Mouse (Mus musculus) forebrain, embryonic 12.5 days (tissue): ENCODE results near the gene AI661453. TPM values are rescaled to one million over a fixed set of nuclear protein-coding genes. Genes with fewer than 3 reads are reported as not detected.

Experiments
- ATAC-seq: fragments of 200-750 bp; cut with Nextera tagmentation; 2 replicates; pipeline ENCODE4 v1.8.0; 2017; ENCODE audit warnings: moderate TSS enrichment; ENCODE audit not compliant: low FRiP score
- H3K27ac ChIP-seq: fragments of 300-500 bp; sonication (generic); 2 replicates; pipeline ENCODE4 v1.5.1; 2016; ENCODE audit warnings: mild to moderate bottlenecking
- H3K27me3 ChIP-seq: fragments of 300-500 bp; sonication (generic); 2 replicates; pipeline ENCODE4 v1.6.1; 2016; ENCODE audit warnings: mild to moderate bottlenecking
- H3K36me3 ChIP-seq: fragments of 300-500 bp; sonication (generic); replicated peaks from 2 replicates; pipeline ENCODE4 v1.6.1; 2016; ENCODE audit warnings: mild to moderate bottlenecking
- H3K4me1 ChIP-seq: fragments of 300-500 bp; sonication (generic); 2 replicates; pipeline ENCODE4 v1.6.1; 2016
- H3K4me2 ChIP-seq: fragments of 300-500 bp; sonication (generic); 2 replicates; pipeline ENCODE4 v1.6.1; 2016; ENCODE audit warnings: mild to moderate bottlenecking, moderate library complexity
- H3K4me3 ChIP-seq: fragments of 300-500 bp; sonication (generic); replicated peaks from 2 replicates; pipeline ENCODE4 v1.5.1; 2016; ENCODE audit warnings: mild to moderate bottlenecking
- H3K9ac ChIP-seq: fragments of 300-500 bp; sonication (generic); 2 replicates; pipeline ENCODE4 v1.6.1; 2016; ENCODE audit warnings: mild to moderate bottlenecking
- H3K9me3 ChIP-seq: fragments of 300-500 bp; sonication (generic); 2 replicates; pipeline ENCODE4 v1.6.1; 2016
- WGBS: fragments of 180-500 bp; shearing (Covaris S2); methylation state at CpG from one replicate; pipeline ENCODE4 v1.1.7; 2016; 5-methylcytosine and 5-hydroxymethylcytosine counted together
- polyA plus RNA-seq: library from polyadenylated mRNA; unstranded; fragments of >200 nt; fragmentation: Nextera tagmentation; extraction: Ambion mirVana; gene quantifications from 2 replicates; pipeline ENCODE4 v1.2.1, GENCODE M21; 2016

The AI661453 gene
- polyA plus RNA-seq, 1 experiment from 2014 or later: 0.13 TPM

DNA sequence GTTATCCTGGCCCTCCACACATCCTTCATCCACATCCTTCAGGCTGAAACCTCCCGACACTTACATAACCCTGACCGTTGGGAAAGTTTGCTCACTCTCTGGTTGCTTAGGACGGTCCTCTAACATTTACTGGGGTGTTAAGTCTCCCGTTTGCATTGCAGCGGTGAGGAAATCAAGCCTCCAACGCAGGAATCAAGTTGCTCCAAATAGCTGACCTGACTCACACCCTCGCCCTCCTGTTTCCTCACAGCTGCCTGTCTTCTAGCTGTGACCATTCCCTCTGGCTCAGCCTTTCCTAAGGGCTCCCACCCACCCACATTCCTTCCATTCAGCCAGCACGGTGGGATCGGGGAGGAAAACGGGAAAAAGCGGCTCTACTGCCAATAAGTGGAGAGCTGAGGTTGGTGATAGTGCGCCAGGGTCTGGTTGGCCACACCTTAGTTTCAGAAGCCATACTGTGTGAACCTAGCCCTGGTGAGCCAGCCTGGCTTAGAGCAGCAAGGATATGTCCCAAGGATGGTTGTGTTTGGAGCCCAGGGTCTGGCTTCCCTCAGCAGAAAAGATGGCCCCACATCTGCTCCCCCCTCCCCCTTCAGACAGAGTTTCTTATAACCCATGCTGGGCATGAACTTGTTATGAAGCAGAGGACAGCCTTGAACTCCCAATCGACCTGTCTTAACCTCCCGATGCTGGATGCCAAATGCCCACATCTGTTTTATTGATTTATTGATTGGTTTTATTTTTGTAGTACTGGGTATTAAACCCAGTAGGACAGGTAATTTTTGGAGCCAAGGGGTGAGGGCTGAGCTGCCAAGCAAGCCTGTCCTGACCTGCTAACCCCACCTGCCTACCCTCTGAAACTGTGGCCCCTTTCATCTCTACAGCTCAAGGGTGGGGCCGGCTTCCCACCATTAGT lies 36.3 kb downstream of the AI661453 start:
- H3K27ac ChIP-seq: no peak overlapping the region
- WGBS: 61% methylated on average over 15 of the region's 15 CpGs
- H3K9me3 ChIP-seq: no peaks in the 10 kb centered on the region
- no peak overlapping the region for H3K4me3 ChIP-seq
- H3K27me3 ChIP-seq: peaks cover 33% of the 10 kb centered on the region
- H3K9ac ChIP-seq: no peak overlapping the region
- H3K36me3 ChIP-seq: no peaks in the 10 kb centered on the region
- H3K4me1 ChIP-seq: peaks cover 15% of the 10 kb centered on the region
- no peak for ATAC-seq
- no peak overlapping the region for H3K4me2 ChIP-seq

DNA sequence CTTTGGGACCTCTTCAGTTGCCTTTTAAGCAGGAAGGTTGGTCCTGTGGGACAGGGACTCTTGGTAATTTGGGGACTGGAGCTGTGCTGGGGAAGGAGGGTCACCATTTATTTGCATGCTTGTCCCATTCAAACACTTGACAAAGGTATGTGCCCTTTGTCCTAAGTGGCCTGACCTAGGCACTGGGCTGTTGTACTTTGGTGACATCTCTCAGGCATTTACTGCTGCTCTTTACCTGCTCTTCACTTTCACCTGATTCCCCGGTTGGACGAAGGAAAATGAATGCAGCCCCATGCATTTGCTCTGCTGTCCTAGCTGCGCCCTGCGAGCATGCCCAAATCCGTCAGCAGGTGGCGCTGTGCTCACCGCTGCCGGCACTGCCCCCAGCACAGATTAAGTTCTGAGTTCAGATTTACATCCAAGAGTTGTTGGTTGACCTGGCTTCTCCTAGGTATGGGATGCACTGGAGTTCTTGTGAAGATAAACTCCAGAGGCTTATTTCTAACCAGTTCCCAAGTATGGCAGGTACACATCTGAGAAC lies 37.1 kb downstream of the AI661453 start:
- Histone ChIP-seq H3K9ac (no peak overlapping the region), H3K4me3 (no peak overlapping the region), H3K36me3 (no peaks in the 10 kb centered on the region), H3K4me2 (no peak overlapping the region), H3K27ac (no peak overlapping the region), H3K9me3 (no peaks in the 10 kb centered on the region), H3K4me1 (peaks cover 7% of the 10 kb centered on the region), H3K27me3 (peaks cover 25% of the 10 kb centered on the region)
- 17% methylated on average over 8 of the region's 8 CpGs for WGBS
- no peak for ATAC-seq

DNA sequence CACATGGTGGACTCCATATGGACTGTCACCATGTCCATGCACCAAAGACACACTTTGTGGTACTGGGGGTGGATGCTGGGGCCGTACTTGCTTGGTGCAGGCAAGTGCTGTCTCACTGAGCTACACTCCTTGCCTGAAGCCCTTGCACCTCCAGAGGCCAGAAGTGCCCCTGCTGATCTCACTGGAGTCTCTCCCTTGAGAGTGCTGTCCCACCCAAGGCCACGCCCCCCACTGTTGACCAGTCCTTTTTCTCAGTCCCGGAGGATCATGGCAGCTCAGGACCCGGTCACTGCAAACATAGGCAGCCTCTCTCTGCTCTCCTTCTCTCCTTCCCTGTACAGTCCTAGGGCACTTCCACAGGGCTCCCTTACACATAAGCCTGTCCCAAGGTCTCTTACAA lies 37.8 kb downstream of the AI661453 start:
- peaks cover 5% of the 10 kb centered on the region; the same call in 1 of the 2 replicates for H3K4me1 ChIP-seq
- no peak overlapping the region for H3K27ac ChIP-seq
- WGBS: 86% methylated on average over 4 of the region's 4 CpGs
- H3K36me3 ChIP-seq: no peaks in the 10 kb centered on the region
- H3K9ac ChIP-seq: no peak overlapping the region
- H3K4me3 ChIP-seq: no peak overlapping the region
- no peak for ATAC-seq
- peaks cover 17% of the 10 kb centered on the region for H3K27me3 ChIP-seq
- H3K9me3 ChIP-seq: no peaks in the 10 kb centered on the region
- no peak overlapping the region for H3K4me2 ChIP-seq

DNA sequence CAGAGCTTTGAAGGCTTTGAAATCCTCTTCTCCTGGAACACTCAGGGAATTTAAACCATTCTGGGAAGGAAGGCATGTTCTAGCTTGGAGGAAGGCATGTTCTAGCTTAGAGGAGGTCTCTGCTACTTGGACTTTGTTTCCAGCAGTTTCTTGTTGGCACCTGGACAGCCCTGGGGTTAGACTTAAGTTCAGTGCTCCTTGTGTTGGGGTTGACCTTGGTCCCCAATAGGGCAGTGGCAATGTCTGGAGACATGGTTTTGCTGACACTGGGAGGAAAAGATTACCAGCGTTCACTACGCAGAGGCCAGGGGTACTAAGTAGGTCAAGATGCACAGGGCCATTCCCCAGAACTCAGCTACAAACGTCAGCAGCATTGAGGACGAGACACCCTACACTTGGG lies 38.8 kb downstream of the AI661453 start:
- no peak overlapping the region for H3K4me2 ChIP-seq
- no peak overlapping the region for H3K4me3 ChIP-seq
- H3K9me3 ChIP-seq: no peaks in the 10 kb centered on the region
- H3K4me1 ChIP-seq: peaks cover 5% of the 10 kb centered on the region; the same call in 1 of the 2 replicates
- no peaks in the 10 kb centered on the region for H3K36me3 ChIP-seq
- no peak overlapping the region for H3K27ac ChIP-seq
- ATAC-seq: no peak
- H3K9ac ChIP-seq: no peak overlapping the region
- peaks cover 8% of the 10 kb centered on the region for H3K27me3 ChIP-seq
- 86% methylated on average over 4 of the region's 4 CpGs for WGBS

DNA sequence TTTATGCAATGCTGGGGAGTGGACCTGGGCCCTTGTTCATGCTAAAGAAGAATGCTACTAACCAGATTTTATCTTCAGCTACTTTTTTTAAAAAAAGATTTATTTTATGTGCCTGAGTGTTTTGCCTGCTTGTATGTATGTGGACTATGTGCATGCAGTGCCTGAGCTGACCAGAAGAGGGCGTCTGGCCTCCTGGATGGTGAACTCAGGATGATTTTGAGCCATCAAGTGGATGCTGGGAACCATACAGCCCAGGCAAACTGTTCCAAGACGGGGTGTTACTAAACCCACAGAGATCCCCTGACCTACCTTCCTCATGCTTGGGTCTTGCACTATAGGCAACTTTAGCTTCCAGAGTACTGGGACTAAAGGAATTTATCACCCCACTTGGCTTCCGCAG lies 39.3 kb downstream of the AI661453 start:
- no peaks in the 10 kb centered on the region for H3K9me3 ChIP-seq
- 63% methylated on average over 3 of the region's 3 CpGs for WGBS

DNA sequence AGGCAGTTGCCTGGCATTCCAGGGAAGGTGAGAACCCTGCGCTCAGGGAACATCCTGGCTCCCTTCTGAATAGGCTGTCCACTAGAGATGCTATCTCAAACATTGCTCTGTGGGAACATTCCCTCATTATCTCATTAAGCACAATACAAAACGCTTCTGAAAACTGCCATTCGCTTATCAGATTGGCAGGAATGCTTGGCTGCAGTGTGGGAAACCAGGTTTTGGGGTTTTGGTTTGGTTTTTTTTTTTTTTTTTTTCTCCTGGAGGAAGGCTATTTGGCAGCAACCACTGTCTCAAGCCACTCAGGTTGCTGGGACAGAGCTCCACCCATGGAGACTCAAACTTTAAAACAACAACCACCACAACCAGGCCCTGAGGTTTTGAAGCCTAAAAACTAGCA lies 43.5 kb downstream of the AI661453 start:
- H3K9me3 ChIP-seq: no peaks in the 10 kb centered on the region
- 75% methylated on average over 3 of the region's 3 CpGs for WGBS
- peaks cover under 1% of the 10 kb centered on the region; the same call in 1 of the 2 replicates for H3K4me1 ChIP-seq
- H3K27me3 ChIP-seq: no peaks in the 10 kb centered on the region
- H3K9ac ChIP-seq: no peak overlapping the region
- no peak overlapping the region for H3K27ac ChIP-seq
- no peak overlapping the region for H3K4me3 ChIP-seq
- no peaks in the 10 kb centered on the region for H3K36me3 ChIP-seq
- no peak overlapping the region for H3K4me2 ChIP-seq
- ATAC-seq: no peak

More for the DNA sequence above, 39.3 kb downstream of the AI661453 start:
- no peak overlapping the region for H3K4me3 ChIP-seq
- H3K27me3 ChIP-seq: peaks cover 4% of the 10 kb centered on the region; the same call in 1 of the 2 replicates
- no peak overlapping the region for H3K27ac ChIP-seq
- no peak overlapping the region for H3K9ac ChIP-seq
- H3K4me1 ChIP-seq: 0 out of 2 replicates have a peak, but pooled peaks cover 3% of the 10 kb centered on the region
- no peak for ATAC-seq
- H3K4me2 ChIP-seq: no peak overlapping the region
- no peaks in the 10 kb centered on the region for H3K36me3 ChIP-seq

DNA sequence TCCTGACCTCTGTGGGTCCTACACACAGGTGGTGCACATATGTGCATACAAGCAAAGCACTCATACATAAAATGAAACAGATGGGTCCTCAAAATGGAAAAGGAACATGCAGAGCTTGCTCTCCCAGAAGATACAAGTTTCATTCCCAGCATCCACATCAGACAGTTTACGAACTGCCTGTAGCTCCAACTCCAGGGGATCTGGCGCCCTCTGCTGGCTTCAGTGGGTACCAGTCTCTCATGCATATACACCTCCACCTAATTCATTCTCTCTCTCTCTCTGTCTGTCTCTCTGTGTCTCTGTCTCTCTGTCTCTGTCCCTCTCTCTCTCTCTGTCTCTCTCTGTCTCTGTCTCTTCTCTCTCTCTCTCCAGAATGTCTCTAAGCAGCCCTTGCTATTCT lies 46.0 kb downstream of the AI661453 start:
- no peaks in the 10 kb centered on the region for H3K9me3 ChIP-seq
- no peak overlapping the region for H3K4me3 ChIP-seq
- H3K36me3 ChIP-seq: no peaks in the 10 kb centered on the region
- H3K27ac ChIP-seq: no peak overlapping the region
- 43% methylated on average over 2 of the region's 2 CpGs for WGBS
- ATAC-seq: no peak
- no peak overlapping the region for H3K9ac ChIP-seq
- no peak overlapping the region for H3K4me2 ChIP-seq
- H3K27me3 ChIP-seq: no peaks in the 10 kb centered on the region
- H3K4me1 ChIP-seq: peaks cover 10% of the 10 kb centered on the region; the same call in 1 of the 2 replicates

DNA sequence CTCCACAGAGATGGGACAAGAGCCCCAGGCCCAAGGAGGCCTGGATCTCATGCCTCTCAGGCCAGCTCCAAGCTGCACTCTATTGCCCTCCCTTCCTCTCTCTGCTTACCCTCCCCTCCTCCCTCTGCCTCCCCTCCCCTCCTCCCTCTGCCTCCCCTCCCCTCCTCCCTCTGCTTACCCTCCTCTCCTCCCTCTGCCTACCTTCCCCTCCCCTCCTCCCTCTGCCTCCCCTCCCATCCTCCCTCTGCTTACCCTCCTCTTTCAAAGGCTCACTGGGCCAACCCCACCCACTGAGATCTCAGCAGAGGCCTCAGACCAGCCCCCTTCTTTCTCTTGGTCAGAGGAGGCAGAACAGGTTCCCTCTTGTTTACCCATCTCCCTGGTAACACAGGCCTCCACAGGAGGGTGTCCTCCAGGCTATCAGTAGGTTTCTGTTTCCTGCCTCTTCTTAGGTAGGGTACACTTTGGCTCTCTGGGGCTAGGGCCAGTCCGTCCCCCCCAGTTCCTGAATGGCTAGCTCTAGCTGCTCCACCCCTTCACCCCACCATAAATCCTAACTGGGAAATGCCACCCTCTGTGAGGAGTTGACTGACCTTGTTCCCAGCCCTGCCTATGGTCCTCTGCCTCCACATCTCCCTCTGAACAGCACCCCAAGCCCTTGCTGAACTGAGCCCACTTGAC lies 48.0 kb downstream of the AI661453 start:
- H3K4me1 ChIP-seq: peaks cover 10% of the 10 kb centered on the region; the same call in 1 of the 2 replicates
- H3K4me2 ChIP-seq: no peak overlapping the region
- H3K27me3 ChIP-seq: no peaks in the 10 kb centered on the region
- H3K4me3 ChIP-seq: no peak overlapping the region
- no peak for ATAC-seq
- peaks cover 10% of the 10 kb centered on the region for H3K36me3 ChIP-seq
- 15% methylated on average over 1 of the region's 1 CpGs for WGBS
- H3K9me3 ChIP-seq: no peaks in the 10 kb centered on the region
- no peak overlapping the region for H3K27ac ChIP-seq
- no peak overlapping the region; the same call in 1 of the 2 replicates for H3K9ac ChIP-seq

DNA sequence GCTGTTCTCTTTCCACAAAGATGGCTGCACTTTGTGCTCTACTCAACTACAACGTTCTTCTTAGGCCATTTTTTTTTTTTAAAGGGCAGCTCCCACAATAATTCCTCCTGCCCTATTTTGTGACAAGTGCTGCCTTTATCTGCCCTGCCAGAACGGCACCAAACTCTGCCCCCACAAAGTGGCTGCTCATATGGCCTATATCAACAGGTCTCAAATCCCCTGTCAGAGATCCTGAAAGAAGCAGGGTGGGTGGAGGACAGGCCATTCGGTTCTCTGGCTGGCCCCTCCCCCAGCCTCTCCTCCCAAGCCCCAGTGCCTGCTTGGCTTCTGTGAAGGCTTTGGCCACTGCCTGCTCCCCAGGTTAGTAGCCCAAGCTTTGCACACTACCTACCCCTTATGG lies 48.6 kb downstream of the AI661453 start:
- no peak for ATAC-seq
- Histone ChIP-seq H3K4me1 (peaks cover 10% of the 10 kb centered on the region; the same call in 1 of the 2 replicates), H3K9me3 (no peaks in the 10 kb centered on the region), H3K4me3 (no peak overlapping the region), H3K27me3 (no peaks in the 10 kb centered on the region), H3K36me3 (peaks cover 16% of the 10 kb centered on the region), H3K27ac (no peak overlapping the region), H3K4me2 (no peak overlapping the region), H3K9ac (no peak overlapping the region)
- WGBS: 8% methylated on average over 3 of the region's 3 CpGs

DNA sequence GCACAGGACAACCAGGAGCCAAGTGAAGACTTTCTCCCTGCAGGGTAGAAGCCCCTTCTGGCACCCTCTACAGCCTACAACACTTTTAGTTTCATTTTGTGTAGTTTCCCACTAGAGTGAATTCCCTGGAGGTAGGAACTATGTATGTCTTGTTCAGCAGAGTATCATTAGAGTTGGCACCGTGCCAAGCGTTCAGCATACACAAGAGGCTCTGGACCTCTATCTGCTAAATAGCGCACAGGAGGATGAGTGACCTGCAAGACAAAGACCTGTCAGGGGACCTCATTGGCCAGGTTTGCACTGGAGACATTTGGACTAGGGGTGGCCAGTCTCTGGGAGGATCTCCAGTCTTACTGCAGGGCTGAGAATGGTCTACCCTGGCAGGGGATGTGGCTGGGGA lies 49.4 kb downstream of the AI661453 start:
- ATAC-seq: no peak
- no peak overlapping the region for H3K4me3 ChIP-seq
- WGBS: 83% methylated on average over 3 of the region's 3 CpGs
- no peaks in the 10 kb centered on the region for H3K9me3 ChIP-seq
- H3K36me3 ChIP-seq: peaks cover 24% of the 10 kb centered on the region
- H3K27ac ChIP-seq: no peak overlapping the region
- peaks cover 10% of the 10 kb centered on the region; the same call in 1 of the 2 replicates for H3K4me1 ChIP-seq
- H3K9ac ChIP-seq: no peak overlapping the region
- H3K27me3 ChIP-seq: no peaks in the 10 kb centered on the region
- no peak overlapping the region for H3K4me2 ChIP-seq

DNA sequence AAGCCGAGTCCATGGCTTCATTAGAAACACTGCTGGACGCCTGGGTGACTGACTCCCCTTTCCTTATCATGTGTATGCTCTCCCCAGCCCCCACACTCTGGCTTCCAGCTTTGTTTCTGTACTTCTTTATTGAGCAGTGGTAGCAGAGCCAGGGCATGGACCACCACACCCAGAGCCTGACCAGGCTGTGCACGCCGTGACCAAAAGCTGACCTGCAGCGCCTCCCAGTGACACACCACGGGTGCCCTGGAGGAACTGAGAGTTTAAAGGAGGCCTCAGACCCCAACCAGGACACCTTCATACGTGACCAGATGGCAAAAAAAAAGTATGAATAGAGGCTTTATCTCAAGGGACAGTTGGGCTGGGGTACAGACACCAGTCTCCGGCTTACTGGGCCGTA lies 54.4 kb downstream of the AI661453 start:
- Histone ChIP-seq H3K9me3 (no peaks in the 10 kb centered on the region), H3K4me1 (peaks cover 2% of the 10 kb centered on the region; the same call in 1 of the 2 replicates), H3K27me3 (no peaks in the 10 kb centered on the region), H3K36me3 (peaks cover 73% of the 10 kb centered on the region), H3K4me3 (no peak overlapping the region), H3K9ac (no peak overlapping the region), H3K4me2 (no peak overlapping the region), H3K27ac (no peak overlapping the region)
- 85% methylated on average over 9 of the region's 9 CpGs for WGBS
- no peak for ATAC-seq

DNA sequence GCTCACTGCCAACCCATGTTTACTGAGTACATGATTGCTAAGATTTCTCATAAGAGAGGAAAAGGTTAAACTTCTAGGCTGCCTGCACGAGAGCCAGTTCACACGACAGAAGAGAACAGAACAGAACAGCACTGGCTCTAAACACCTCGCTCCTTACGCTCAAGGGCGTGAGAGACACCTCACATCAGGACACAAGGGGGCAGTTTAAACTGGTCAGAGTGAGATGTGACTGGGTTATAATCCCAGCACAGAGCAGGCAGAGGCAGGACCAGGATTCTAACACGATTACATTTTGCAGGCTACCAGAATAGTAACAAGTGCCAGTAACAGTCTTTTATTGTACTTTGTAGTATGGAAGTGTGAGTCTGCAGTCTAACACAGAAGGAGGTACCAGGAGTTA lies 56.3 kb downstream of the AI661453 start:
- Histone ChIP-seq H3K9ac (no peak overlapping the region), H3K4me1 (no peaks in the 10 kb centered on the region), H3K36me3 (peaks cover 86% of the 10 kb centered on the region), H3K4me2 (no peak overlapping the region), H3K4me3 (no peak overlapping the region), H3K27me3 (no peaks in the 10 kb centered on the region), H3K9me3 (no peaks in the 10 kb centered on the region), H3K27ac (no peak overlapping the region)
- ATAC-seq: no peak
- 87% methylated on average over 6 of the region's 6 CpGs for WGBS
